Mouse (Mus musculus) gastrocnemius, postnatal 14 days (tissue): ENCODE data around the gene Pir. TPM values are rescaled to one million over a fixed set of nuclear protein-coding genes. Genes with fewer than 3 reads are reported as not detected.

Experiments
- DNase-seq: peaks from one replicate; pipeline ENCODE4 v3.0.0; 2021; ENCODE audit warnings: mixed read lengths
- intact Hi-C: fragments of 180-260 bp; cut with DNase I; formaldehyde crosslinking; loops from one replicate; pipeline ENCODE4 v1.15.1; 2025; ENCODE audit warnings: low total_unique reads
- long read RNA-seq, 2 experiments: library from polyadenylated mRNA; stranded (forward); transcript quantifications; one replicate each; pipeline ENCODE4 v2.0.0; 2021
- total RNA-seq, 2 experiments: library from RNA; stranded (reverse); gene quantifications; 2 replicates each; pipeline ENCODE4 v1.2.3; 2021

Pir gene
- total RNA-seq: 1 to 10 TPM; 1.0 to 2.5 TPM
- long read RNA-seq, experiment 1: 0 reads
- long read RNA-seq, experiment 2, partial matches to known transcripts: 0 of 6 reads
- long read RNA-seq, experiment 2, other reads (novel, unspliced or antisense): 2 of 6 reads

DNA sequence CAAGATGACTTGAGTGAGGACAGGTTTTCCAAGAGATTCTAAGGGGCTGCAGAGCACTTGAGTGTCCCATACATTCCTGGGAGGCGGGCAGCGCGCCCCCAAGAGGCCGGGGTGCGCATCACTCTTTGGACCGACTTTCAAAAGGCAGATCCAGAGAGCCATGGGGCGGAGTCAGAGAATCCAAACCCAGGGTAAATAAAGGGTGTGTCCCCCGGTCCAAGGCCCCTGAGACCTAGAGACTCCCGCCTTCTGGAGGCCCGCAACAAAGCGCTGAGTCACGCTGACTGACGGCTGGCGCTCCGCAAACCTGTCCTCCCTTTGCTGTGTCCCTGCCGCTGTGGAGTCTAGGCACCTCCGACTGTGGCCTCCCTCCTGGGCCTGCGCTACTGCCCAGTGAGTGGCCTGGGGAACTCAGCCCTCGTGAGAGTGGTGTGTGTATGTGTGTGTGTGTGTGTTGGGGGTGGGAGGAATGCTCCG is at the start of gene Pir:
TSS of gene Pir (plus strand) at position 87 of the 477 bp plus-strand sequence.
- DNase-seq: peak; percentile 47
- intact Hi-C loops: no loop called here

GRCm38 (mm10) chrX:164221989-164222388 is 47.2 kb upstream of the Pir start:
- DNase-seq: no peak
- intact Hi-C loops: no loop called here

DNA sequence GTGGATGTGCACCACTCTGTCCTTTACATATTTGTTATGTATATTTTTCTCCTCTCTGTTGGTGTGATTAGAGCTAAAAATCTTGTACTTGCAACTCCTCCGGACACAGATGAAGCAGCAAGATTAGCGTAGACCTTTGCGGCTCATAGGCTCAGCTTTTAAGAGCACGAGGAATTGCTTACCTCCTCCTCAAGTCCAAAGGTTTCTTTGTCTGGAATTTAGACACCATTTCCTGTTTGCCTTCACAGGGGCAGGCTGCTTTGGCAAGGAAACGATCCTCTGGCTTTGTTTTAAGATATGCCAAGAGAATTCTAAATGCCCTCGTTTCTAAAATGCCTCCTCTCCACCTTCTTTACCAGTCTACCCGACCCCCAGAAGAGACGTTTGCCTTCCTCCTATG is 35.8 kb upstream of the Pir start:
- no peak for DNase-seq
- intact Hi-C loops: no loop called here

DNA sequence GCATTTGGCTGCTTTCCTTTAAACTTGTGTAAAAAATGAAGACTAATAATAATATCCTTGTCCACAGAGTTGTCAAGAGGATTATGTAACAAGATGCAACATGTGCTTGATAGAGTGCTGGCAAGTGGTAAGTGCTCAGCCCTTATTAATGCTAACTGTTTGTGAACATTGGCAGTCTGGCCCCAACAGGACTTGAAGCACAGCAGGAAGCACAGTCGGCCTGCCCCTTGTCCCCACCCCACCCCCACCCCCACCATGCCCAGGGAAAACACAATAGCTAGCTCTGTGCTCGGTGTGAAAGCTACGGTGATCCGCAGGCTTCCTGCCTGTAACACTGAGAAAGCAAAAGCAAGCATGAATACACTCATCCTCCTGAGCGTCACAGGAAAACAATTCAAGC is 23.5 kb upstream of the Pir start:
- intact Hi-C loops: no loop called here
- DNase-seq: no peak

- no peak for DNase-seq
- intact Hi-C loops: no loop called here
Observed at GRCm38 (mm10) chrX:164246722-164247121, 22.4 kb upstream of the Pir start.

GRCm38 (mm10) chrX:164256527-164256926 is 12.6 kb upstream of the Pir start:
- DNase-seq: no peak
- intact Hi-C loops: no loop called here

GRCm38 (mm10) chrX:164258057-164258456 is 11.1 kb upstream of the Pir start, which contains the start of gene Bmx:
Gene Bmx, minus strand, starts transcription at chrX:164258193.
- DNase-seq: no peak
- intact Hi-C loops: no loop called here

- intact Hi-C loops: no loop called here
- no peak for DNase-seq
Observed at GRCm38 (mm10) chrX:164258662-164259061, 10.5 kb upstream of the Pir start.

DNA sequence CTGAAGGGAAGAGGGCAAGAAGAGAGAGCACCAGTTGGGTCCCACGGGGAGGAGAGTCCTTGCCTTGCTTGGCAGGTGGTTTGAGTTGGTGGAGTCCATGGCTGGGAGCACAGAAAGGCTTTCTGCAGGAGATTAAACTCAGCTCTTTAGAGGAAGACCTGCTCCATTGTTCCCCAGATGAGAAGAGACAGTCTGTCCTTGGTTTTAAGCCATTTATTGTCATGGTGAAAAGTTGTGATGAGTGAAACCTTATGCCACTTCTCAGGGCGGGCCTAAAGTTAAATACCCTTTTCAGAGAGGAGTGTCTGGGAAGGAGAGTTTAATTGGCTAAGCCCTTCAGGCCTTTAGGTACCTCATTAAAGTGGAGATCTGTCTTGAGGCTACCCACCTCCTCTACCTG is 6.9 kb upstream of the Pir start:
- DNase-seq: no peak
- intact Hi-C loops: no loop called here

- DNase-seq: no peak
- intact Hi-C loops: no loop called here
Observed at GRCm38 (mm10) chrX:164264861-164265260, 4.3 kb upstream of the Pir start.

DNA sequence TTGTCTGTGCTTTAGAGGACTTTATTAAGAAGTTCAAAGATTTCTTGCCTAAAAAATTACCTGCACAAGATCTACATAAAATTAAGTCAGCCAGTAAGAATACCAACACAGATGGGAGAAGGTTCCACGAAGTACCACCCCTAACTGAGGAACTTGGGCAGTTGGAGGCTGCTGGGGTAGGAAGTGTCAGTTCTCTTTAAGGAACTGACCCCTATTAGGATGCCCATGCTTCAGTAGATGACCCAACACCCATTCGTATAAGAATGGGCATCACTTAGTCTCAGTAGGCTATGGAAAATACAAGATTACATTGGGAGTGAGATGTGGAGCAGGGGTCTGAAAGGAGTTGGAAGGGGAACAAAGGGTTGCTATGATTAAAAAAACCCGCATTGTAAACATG is 1.4 kb downstream of the Pir start:
- intact Hi-C loops: no loop called here
- no peak for DNase-seq

DNA sequence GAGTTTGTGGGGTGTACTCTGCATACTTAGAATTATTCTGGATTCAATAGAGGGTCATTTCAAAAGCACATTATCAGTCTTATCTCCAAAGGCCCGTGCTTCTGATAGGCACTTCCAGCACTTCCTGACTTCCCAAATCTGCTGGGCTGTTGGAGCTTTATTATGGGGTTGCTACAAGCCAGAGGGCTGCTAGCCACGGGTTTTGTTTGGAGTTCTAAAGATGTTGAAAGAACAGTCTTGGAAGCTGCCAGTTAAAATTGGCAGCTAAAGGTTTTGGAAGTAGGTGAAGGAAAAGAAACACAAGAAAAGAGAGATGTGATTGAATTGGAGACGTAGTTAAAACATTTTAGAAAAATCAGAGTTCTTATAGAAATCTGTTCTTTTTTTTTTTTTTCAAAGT is 6.4 kb downstream of the Pir start:
- DNase-seq: no peak
- intact Hi-C loops: no loop called here

DNA sequence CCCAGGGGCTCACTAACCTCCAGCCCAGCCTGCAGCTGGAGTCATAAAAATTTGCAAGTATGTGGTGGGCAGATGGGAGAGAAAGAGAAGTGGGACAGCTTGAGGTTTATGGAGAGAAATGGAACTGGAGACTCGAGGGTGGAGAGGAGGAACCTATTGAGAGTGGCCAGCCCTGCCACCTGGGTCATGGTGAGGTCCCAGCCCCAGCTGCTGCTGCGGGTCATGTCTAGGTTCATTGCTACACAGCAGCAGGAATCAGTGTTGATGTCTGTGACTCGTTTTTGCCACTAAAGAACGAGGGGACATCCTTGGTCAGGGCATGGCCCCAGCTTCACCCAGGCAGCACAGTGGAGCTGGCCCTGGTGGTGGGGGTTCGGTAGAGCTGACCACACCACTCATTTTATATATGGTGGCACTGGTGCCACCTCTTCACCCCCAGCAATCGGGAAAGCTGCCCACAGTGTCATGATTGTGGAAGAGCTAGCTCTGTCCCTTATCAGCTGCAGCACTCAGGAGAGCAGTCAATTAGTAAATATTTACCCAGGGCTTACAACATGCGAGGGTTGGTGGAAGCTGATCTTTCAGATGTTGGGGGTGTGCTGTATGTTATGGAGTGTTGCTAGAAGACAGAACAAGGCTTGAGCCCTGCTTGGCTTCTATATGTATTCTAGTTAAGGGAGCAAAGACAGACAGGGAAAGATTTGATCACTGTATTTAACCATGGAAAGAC is 11.9 kb downstream of the Pir start:
- intact Hi-C loops: no loop called here
- no peak for DNase-seq

GRCm38 (mm10) chrX:164283808-164284207 is 14.6 kb downstream of the Pir start:
- DNase-seq: no peak
- intact Hi-C loops: no loop called here

DNA sequence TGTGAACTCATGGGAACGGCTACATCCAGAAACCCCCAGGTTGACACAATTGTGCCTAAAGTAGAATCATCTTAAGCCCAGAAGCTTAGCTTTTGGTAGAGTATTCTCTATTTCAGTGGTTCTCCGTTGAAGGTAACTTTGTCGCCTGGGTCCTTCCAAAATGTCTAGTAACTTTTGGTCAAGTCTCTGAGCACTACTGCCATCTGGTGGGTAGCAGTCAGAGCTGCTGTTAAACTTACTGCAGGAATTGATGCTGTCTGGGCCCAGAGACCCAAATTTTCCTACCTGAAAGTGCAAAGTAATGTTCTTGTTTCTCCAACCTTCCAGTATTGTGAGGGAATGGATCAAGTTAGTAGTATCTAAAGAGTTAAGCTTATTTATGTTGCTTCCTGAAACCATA is 17.9 kb downstream of the Pir start:
- intact Hi-C loops: no loop called here
- DNase-seq: no peak

DNA sequence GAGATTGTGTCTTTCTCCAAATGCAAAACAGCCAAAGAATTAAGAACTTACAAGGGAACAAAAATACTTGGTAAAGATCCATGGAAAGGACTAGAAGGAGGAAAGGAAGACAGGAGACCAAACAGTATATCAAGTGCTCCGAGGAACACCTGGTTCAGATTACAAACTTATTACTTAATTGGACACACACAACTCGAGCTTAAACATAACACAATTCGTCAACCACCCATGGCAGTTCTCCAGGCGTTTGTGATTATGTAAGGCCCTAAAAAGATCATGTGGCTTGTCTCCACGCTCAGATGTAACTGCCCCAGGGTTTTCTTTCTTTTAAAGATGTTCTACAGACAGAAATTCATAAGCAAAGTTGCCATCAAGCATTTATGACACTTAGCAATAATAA is 22.0 kb downstream of the Pir start:
- no peak for DNase-seq
- intact Hi-C loops: no loop called here

DNA sequence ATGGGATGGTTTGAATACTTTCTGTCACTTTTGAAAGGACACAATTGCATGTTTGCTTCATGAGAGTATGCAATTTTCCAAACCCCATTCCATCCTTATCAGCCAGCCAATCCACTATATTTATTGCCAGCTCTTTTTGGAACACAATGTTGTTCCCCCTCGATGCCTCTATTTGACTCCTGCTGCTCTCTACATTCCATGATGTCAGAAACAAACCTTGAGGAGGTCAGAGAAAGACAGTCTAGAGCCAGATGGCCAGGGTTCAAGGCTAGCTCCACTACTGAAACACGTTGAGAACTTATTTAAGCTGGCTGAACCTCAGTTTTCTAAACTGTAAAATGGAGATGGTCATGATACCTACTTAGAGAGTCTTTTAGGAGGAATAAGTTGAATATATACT is 37.1 kb downstream of the Pir start:
- no peak for DNase-seq
- intact Hi-C loops: no loop called here

DNA sequence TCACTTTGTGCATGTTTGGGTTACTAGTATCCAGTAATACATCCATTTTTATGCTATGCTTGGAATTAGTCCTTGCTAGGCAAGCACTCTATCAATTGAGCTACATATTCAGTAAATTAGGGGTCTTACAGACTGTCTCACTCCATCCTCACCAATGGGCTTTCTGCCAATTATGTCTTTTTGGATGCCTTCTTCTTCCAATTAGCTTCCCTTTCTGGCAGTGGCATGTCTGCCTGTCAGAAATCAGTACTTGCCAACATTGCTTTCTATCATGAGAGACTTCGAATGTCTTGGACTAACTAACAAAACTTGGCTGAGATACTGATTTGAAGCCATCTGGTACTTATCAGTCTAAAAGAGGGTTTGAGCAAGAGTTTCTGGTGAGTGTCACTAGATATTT is 44.7 kb downstream of the Pir start:
- no peak for DNase-seq
- intact Hi-C loops: no loop called here

- DNase-seq: no peak
- intact Hi-C loops: no loop called here
Observed at GRCm38 (mm10) chrX:164318554-164318953, 49.4 kb downstream of the Pir start.

GRCm38 (mm10) chrX:164320031-164320430 is 50.9 kb downstream of the Pir start:
- intact Hi-C loops: no loop called here
- no peak for DNase-seq

GRCm38 (mm10) chrX:164322492-164322891 is 53.3 kb downstream of the Pir start:
- intact Hi-C loops: no loop called here
- no peak for DNase-seq
